Mouse (Mus musculus) intestine, embryonic 14.5 days (tissue): ENCODE data around the gene Pnliprp1. TPM values are rescaled to one million over a fixed set of nuclear protein-coding genes. Genes with fewer than 3 reads are reported as not detected.

Experiments used
- ATAC-seq: fragments of 200-750 bp; cut with Nextera tagmentation; replicated peaks from 2 replicates; pipeline ENCODE4 v1.8.0; 2017; ENCODE audit warnings: low read depth, moderate number of reproducible peaks, moderate TSS enrichment, moderate library complexity; ENCODE audit not compliant: low FRiP score, low TSS enrichment
- DNase-seq: peaks from one replicate; pipeline ENCODE4 v3.0.0-alpha.2; 2018; ENCODE audit warnings: low spot score
- H3K27ac ChIP-seq: fragments of 300-500 bp; sonication (generic); 2 replicates; pipeline ENCODE4 v1.5.1; 2014; ENCODE audit warnings: low read depth, mild to moderate bottlenecking, control low read depth
- H3K27me3 ChIP-seq: fragments of 300-500 bp; sonication (generic); replicated peaks from 2 replicates; pipeline ENCODE4 v1.6.1; 2014; ENCODE audit warnings: low read length, control low read depth; ENCODE audit not compliant: control insufficient read depth, insufficient read depth
- H3K36me3 ChIP-seq: fragments of 300-500 bp; sonication (generic); 2 replicates; pipeline ENCODE4 v1.6.1; 2014; ENCODE audit warnings: low read length, control low read depth; ENCODE audit not compliant: control insufficient read depth, insufficient read depth
- H3K4me1 ChIP-seq: fragments of 300-500 bp; sonication (generic); replicated peaks from 2 replicates; pipeline ENCODE4 v1.6.1; 2014; ENCODE audit warnings: low read length, control low read depth, mixed read lengths; ENCODE audit not compliant: control insufficient read depth, insufficient read depth
- H3K4me2 ChIP-seq: fragments of 300-500 bp; sonication (generic); 2 replicates; pipeline ENCODE4 v1.6.1; 2014; ENCODE audit warnings: low read length
- H3K4me3 ChIP-seq: fragments of 300-500 bp; sonication (generic); 2 replicates; pipeline ENCODE4 v1.5.1; 2014; ENCODE audit warnings: low read depth, low read length, control low read depth, mixed read lengths
- H3K9ac ChIP-seq: fragments of 300-500 bp; sonication (generic); 2 replicates; pipeline ENCODE4 v1.6.1; 2014; ENCODE audit warnings: mild to moderate bottlenecking, low read length
- H3K9me3 ChIP-seq: fragments of 300-500 bp; sonication (generic); 2 replicates; pipeline ENCODE4 v1.6.1; 2016; ENCODE audit warnings: low read length, control low read depth; ENCODE audit not compliant: control insufficient read depth
- WGBS: fragments of 180-500 bp; shearing (Covaris S2); extraction: QIAGEN DNeasy Blood & Tissue Kit; methylation state at CpG from one replicate; pipeline ENCODE4 v1.1.7; 2014; 5-methylcytosine and 5-hydroxymethylcytosine counted together
- polyA plus RNA-seq: library from polyadenylated mRNA; unstranded; fragments of >200 nt; fragmentation: Nextera tagmentation; extraction: Ambion mirVana; gene quantifications from 2 replicates; pipeline ENCODE4 v1.2.1, GENCODE M21; 2014

Pnliprp1 gene
- polyA plus RNA-seq, 1 experiment from 2014 or later = 471 TPM

DNA sequence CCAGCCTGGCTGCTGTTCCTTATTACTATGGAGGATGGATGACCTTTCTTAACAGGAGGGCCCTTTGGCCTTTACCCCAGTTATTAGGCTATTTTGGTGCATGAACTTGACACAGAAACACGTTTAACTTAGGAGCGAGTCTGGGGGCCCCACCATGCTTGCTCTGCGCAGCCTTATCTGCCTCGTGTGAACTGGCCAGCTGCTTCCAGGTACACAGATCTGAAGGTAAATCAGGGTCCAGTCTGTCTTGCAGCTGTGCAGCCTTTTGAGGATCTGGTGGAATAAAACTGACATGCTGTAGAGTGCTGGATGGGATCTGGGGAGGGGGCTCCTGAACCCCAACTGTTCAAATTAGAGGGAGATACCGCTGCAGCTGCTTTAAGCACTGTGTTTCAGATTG, 931 bp upstream of the Pnliprp1 start:
- WGBS = 49% methylated on average over 5 of the region's 5 CpGs
- Histone ChIP-seq H3K27ac (0 out of 2 replicates have a peak overlapping the region, but pooled peaks have one; percentile 59), H3K4me2 (no peak overlapping the region), H3K4me1 (peaks cover 24% of the 10 kb centered on the region), H3K9ac (no peak overlapping the region), H3K36me3 (no peaks in the 10 kb centered on the region), H3K9me3 (peaks cover 3% of the 10 kb centered on the region; the same call in 1 of the 2 replicates), H3K27me3 (no peaks in the 10 kb centered on the region), H3K4me3 (no peak overlapping the region)
- DNase-seq (no peak), ATAC-seq (no peak)

GRCm38 (mm10) chr19:58733216-58733615, 4.5 kb downstream of the Pnliprp1 start:
- WGBS = 89% methylated on average over 6 of the region's 6 CpGs
- no peak overlapping the region for H3K9ac ChIP-seq
- no peak overlapping the region for H3K27ac ChIP-seq
- no peak overlapping the region for H3K4me3 ChIP-seq
- no peaks in the 10 kb centered on the region for H3K9me3 ChIP-seq
- H3K4me2 ChIP-seq = no peak overlapping the region
- H3K36me3 ChIP-seq = no peaks in the 10 kb centered on the region
- ATAC-seq = no peak
- no peaks in the 10 kb centered on the region for H3K27me3 ChIP-seq
- peak; percentile 46 for DNase-seq
- H3K4me1 ChIP-seq = peaks cover 9% of the 10 kb centered on the region

- ATAC-seq = no peak
- Histone ChIP-seq H3K9ac (no peak overlapping the region), H3K9me3 (no peaks in the 10 kb centered on the region), H3K27ac (no peak overlapping the region), H3K4me2 (no peak overlapping the region), H3K4me1 (no peaks in the 10 kb centered on the region), H3K36me3 (no peaks in the 10 kb centered on the region), H3K27me3 (no peaks in the 10 kb centered on the region), H3K4me3 (no peak overlapping the region)
- WGBS = 88% methylated on average over 4 of the region's 4 CpGs
- no peak for DNase-seq
These were observed 9.4 kb downstream of the Pnliprp1 start for GRCm38 (mm10) chr19:58738111-58738510.

DNA sequence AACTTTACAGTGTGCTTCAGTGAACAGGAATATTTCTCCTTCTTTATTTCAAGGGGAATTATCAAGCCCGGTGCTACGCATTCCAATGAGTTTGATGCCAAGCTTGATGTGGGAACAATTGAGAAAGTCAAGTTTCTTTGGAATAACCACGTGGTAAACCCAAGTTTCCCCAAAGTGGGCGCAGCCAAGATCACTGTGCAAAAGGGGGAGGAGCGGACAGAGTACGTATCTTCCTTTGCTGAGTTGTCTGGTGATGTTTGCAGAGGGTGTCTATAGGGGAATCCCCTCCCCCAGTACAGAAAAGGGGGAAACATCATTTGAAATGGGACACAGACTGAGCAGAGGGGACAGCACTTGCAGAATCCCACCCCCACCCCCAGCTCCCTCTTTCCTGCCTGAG, 12.3 kb downstream of the Pnliprp1 start:
- H3K27me3 ChIP-seq = no peaks in the 10 kb centered on the region
- no peak overlapping the region for H3K27ac ChIP-seq
- 0 out of 2 replicates have a peak, but pooled peaks cover 3% of the 10 kb centered on the region for H3K4me1 ChIP-seq
- H3K4me3 ChIP-seq = no peak overlapping the region
- H3K36me3 ChIP-seq = no peaks in the 10 kb centered on the region
- 80% methylated on average over 6 of the region's 6 CpGs for WGBS
- DNase-seq (no peak), ATAC-seq (no peak)
- H3K4me2 ChIP-seq = no peak overlapping the region
- H3K9ac ChIP-seq = no peak overlapping the region
- no peaks in the 10 kb centered on the region for H3K9me3 ChIP-seq

- ATAC-seq = no peak
- DNase-seq = no peak
- H3K9me3 ChIP-seq = no peaks in the 10 kb centered on the region
- no peak overlapping the region for H3K4me2 ChIP-seq
- no peak overlapping the region for H3K27ac ChIP-seq
- H3K9ac ChIP-seq = no peak overlapping the region
- H3K4me1 ChIP-seq = 0 out of 2 replicates have a peak, but pooled peaks cover 3% of the 10 kb centered on the region
- H3K4me3 ChIP-seq = no peak overlapping the region
- H3K27me3 ChIP-seq = no peaks in the 10 kb centered on the region
- no peaks in the 10 kb centered on the region for H3K36me3 ChIP-seq
- WGBS = 83% methylated on average over 4 of the region's 4 CpGs
These were observed 14.0 kb downstream of the Pnliprp1 start for GRCm38 (mm10) chr19:58742711-58743110.

- Histone ChIP-seq H3K4me3 (no peak overlapping the region), H3K27me3 (no peaks in the 10 kb centered on the region), H3K4me1 (0 out of 2 replicates have a peak, but pooled peaks cover 3% of the 10 kb centered on the region), H3K27ac (no peak overlapping the region), H3K4me2 (no peak overlapping the region), H3K36me3 (no peaks in the 10 kb centered on the region), H3K9ac (no peak overlapping the region), H3K9me3 (no peaks in the 10 kb centered on the region)
- ATAC-seq = no peak
- 41% methylated on average over 4 of the region's 4 CpGs for WGBS
- DNase-seq = no peak
These were observed 15.0 kb downstream of the Pnliprp1 start for GRCm38 (mm10) chr19:58743736-58744135.

GRCm38 (mm10) chr19:58747498-58748000, 18.9 kb downstream of the Pnliprp1 start:
- no peak overlapping the region for H3K4me2 ChIP-seq
- no peaks in the 10 kb centered on the region for H3K9me3 ChIP-seq
- H3K4me3 ChIP-seq = no peak overlapping the region
- H3K27me3 ChIP-seq = no peaks in the 10 kb centered on the region
- no peaks in the 10 kb centered on the region for H3K36me3 ChIP-seq
- DNase-seq (no peak), ATAC-seq (no peak)
- no peak overlapping the region for H3K27ac ChIP-seq
- H3K4me1 ChIP-seq = 0 out of 2 replicates have a peak, but pooled peaks cover 3% of the 10 kb centered on the region
- 88% methylated on average over 9 of the region's 9 CpGs for WGBS
- no peak overlapping the region for H3K9ac ChIP-seq

GRCm38 (mm10) chr19:58750822-58751221, 22.1 kb downstream of the Pnliprp1 start:
- DNase-seq (no peak), ATAC-seq (no peak)
- WGBS = 51% methylated on average over 2 of the region's 2 CpGs
- Histone ChIP-seq H3K36me3 (no peaks in the 10 kb centered on the region), H3K27me3 (no peaks in the 10 kb centered on the region), H3K4me2 (no peak overlapping the region), H3K4me1 (no peaks in the 10 kb centered on the region), H3K27ac (no peak overlapping the region), H3K9me3 (no peaks in the 10 kb centered on the region), H3K4me3 (no peak overlapping the region), H3K9ac (no peak overlapping the region)

DNA sequence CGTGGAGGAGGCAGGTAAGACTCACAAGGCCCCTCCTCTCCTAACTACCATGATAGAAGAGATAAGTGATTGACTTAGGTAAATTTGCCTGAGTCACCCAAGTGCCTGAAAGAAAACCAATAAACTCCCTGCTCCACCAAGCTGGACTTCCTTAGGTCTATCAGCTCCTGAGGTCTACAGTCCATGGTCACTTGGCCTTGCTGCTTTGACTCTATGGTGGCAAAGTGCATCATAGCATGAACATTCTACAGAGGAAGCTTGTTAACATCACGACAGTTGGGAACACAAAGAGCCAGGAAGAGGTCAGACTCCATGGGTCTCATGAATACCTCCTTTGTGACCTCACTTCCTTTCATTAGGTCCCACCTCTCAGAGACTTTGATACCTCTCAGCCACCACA, 22.8 kb downstream of the Pnliprp1 start:
- H3K4me3 ChIP-seq = no peak overlapping the region
- no peaks in the 10 kb centered on the region for H3K4me1 ChIP-seq
- no peak overlapping the region for H3K4me2 ChIP-seq
- H3K9me3 ChIP-seq = no peaks in the 10 kb centered on the region
- no peak overlapping the region for H3K9ac ChIP-seq
- DNase-seq (no peak), ATAC-seq (no peak)
- 64% methylated on average over 2 of the region's 2 CpGs for WGBS
- H3K27me3 ChIP-seq = no peaks in the 10 kb centered on the region
- H3K36me3 ChIP-seq = no peaks in the 10 kb centered on the region
- no peak overlapping the region for H3K27ac ChIP-seq
